Mouse (Mus musculus) R1 (cell line): ENCODE data around the gene Gm9513.

ENCODE experiments used
- DNase-seq: peaks from one replicate; pipeline ENCODE4 v3.0.0-alpha.2; 2018; ENCODE audit warnings: low read depth, low spot score

Gene Gm9513

GRCm38 (mm10) chr9:36475338-36475737 lies at the start of gene Gm9513:
Gene Gm9513 (plus strand): TSS chr9:36475638.
- no peak for DNase-seq

GRCm38 (mm10) chr9:36431584-36431983 lies 43.9 kb upstream of the Gm9513 start, which contains the start of gene Gm7257:
Gene Gm7257 (plus strand): TSS chr9:36431884.
- DNase-seq, result no peak

GRCm38 (mm10) chr9:36435051-36435764 lies 40.2 kb upstream of the Gm9513 start:
- DNase-seq, result peak; percentile 70

GRCm38 (mm10) chr9:36494501-36495220 lies 19.2 kb downstream of the Gm9513 start:
- DNase-seq, result peak; percentile 91

- DNase-seq, result peak; percentile 94
These were observed 20.4 kb downstream of the Gm9513 start for GRCm38 (mm10) chr9:36495824-36496223.

- DNase-seq, result peak; percentile 66
These were observed 28.8 kb downstream of the Gm9513 start for GRCm38 (mm10) chr9:36504211-36504610.
